Mouse (Mus musculus) brain, embryonic 14.5 days (tissue): ENCODE measurements around the gene Gpr173.

Source experiments
- CTCF ChIP-seq: fragments of 200-500 bp; IDR thresholded peaks from 2 replicates; pipeline ENCODE4 v1.5.1; 2012; ENCODE audit warnings: inconsistent platforms, mild to moderate bottlenecking, moderate library complexity, borderline replicate concordance; ENCODE audit not compliant: insufficient read depth, insufficient read length; ENCODE audit errors: extremely low read depth
- POLR2A ChIP-seq: fragments of 200-500 bp; IDR thresholded peaks from 2 replicates; pipeline ENCODE4 v1.6.1; 2012; ENCODE audit warnings: mild to moderate bottlenecking, inconsistent platforms, borderline replicate concordance; ENCODE audit not compliant: poor library complexity, insufficient read depth, insufficient read length, severe bottlenecking; ENCODE audit errors: extremely low read depth

- TF ChIP-seq CTCF (no peak), POLR2A (no peak)
Observed at GRCm38 (mm10) chrX:152320535-152320934, 48.0 kb downstream of the Gpr173 start.
